8 mouse cellular contexts compared by ENCODE assay signal in genomic region chr12:112999569-113000293, GRCm38 (mm10). TPM values are rescaled to one million over a fixed set of nuclear protein-coding genes. Genes with fewer than 3 reads are reported as not detected.
DNase-seq lines count a peak whose midpoint lies in the region; ATAC-seq and TF ChIP-seq lines count a peak whose summit lies in the region.

No protein-coding gene starts in this region.

- intact Hi-C loops in gastrocnemius, adult 2 months (cut with DNase I): no loop called here

- no peaks in the 10 kb centered on the region for H3K36me3 ChIP-seq in hindbrain, embryonic 16.5 days (ENCODE audit: control insufficient read depth, insufficient read depth, low read length)
- H3K36me3 ChIP-seq in midbrain, embryonic 14.5 days (ENCODE audit: control insufficient read depth, insufficient read depth, low read length): peaks cover 8% of the 10 kb centered on the region; the same call in 1 of the 2 replicates

- H3K9me3 ChIP-seq in hindbrain, embryonic 16.5 days (ENCODE audit: control insufficient read depth, low read length): no peaks in the 10 kb centered on the region
- H3K9me3 ChIP-seq in midbrain, embryonic 14.5 days (ENCODE audit: control insufficient read depth, low read length): no peaks in the 10 kb centered on the region

- H3K4me2 ChIP-seq in hindbrain, embryonic 16.5 days (ENCODE audit: low read length): peak overlapping the region; percentile 84
- H3K4me2 ChIP-seq in midbrain, embryonic 14.5 days (ENCODE audit: low read length): peak overlapping the region; percentile 92

- ATAC-seq in hindbrain, embryonic 16.5 days: no peak; the same call in 1 of the 2 replicates
- no peak for ATAC-seq in midbrain, embryonic 14.5 days (ENCODE audit: low FRiP score, low TSS enrichment)

- no peak for DNase-seq in gastrocnemius, adult 2 months
- DNase-seq in gastrocnemius, adult 18-20 months (ENCODE audit: low spot score): no peak
- DNase-seq in thymus, postnatal 25 days: peak; percentile 25
- DNase-seq in thymus, postnatal 4 days: no peak
- peak; percentile 25 for DNase-seq in midbrain, embryonic 14.5 days
- DNase-seq in natural killer cell, adult 2 months (ENCODE audit: low spot score in 2 of 2): no peak
- DNase-seq in urinary bladder, postnatal 14 days (ENCODE audit: low spot score): no peak

- no peak for TF ChIP-seq CTCF in gastrocnemius, adult 2 months (IDR thresholded peaks at IDR 0.05)

- peaks cover 21% of the 10 kb centered on the region for H3K4me1 ChIP-seq in hindbrain, embryonic 16.5 days (ENCODE audit: control insufficient read depth, insufficient read depth, low read depth, low read length)
- H3K4me1 ChIP-seq in midbrain, embryonic 14.5 days (ENCODE audit: control insufficient read depth, insufficient read depth, low read length): peaks cover 21% of the 10 kb centered on the region; the same call in 1 of the 2 replicates

- H3K4me3 ChIP-seq in gastrocnemius, adult 2 months: peak overlapping the region; percentile 100
- peak overlapping the region; percentile 81 for H3K4me3 ChIP-seq in hindbrain, embryonic 16.5 days (ENCODE audit: low read length)
- H3K4me3 ChIP-seq in midbrain, embryonic 14.5 days (replicated peaks; ENCODE audit: low read depth, low read length): peak overlapping the region; percentile 81

- H3K9ac ChIP-seq in hindbrain, embryonic 16.5 days (ENCODE audit: low read depth, low read length): peak overlapping the region; percentile 94
- H3K9ac ChIP-seq in midbrain, embryonic 14.5 days (replicated peaks; ENCODE audit: low read length): peak overlapping the region; percentile 85

- H3K27ac ChIP-seq in gastrocnemius, adult 2 months: peak overlapping the region; percentile 99
- H3K27ac ChIP-seq in hindbrain, embryonic 16.5 days (ENCODE audit: low read depth, low read length): peak overlapping the region; percentile 90
- peak overlapping the region; percentile 94 for H3K27ac ChIP-seq in midbrain, embryonic 14.5 days (replicated peaks; ENCODE audit: low read depth, low read length)

- no peaks in the 10 kb centered on the region for H3K27me3 ChIP-seq in hindbrain, embryonic 16.5 days (replicated peaks; ENCODE audit: control insufficient read depth, insufficient read depth, low read length)
- H3K27me3 ChIP-seq in midbrain, embryonic 14.5 days (ENCODE audit: control insufficient read depth, insufficient read depth, low read length): no peaks in the 10 kb centered on the region

- under 1% methylated on average over 55 of the region's 56 CpGs for WGBS in hindbrain, embryonic 16.5 days
- 1% methylated on average over 56 of the region's 56 CpGs for WGBS in midbrain, embryonic 14.5 days

RNA-seq across cellular contexts. Expression of gene Brf1, which starts 0.8 kb away (rescaled TPM):
- total RNA-seq in gastrocnemius, adult 2 months (2021): 10 to 100 TPM; 20.8 to 21.5 TPM
- total RNA-seq in gastrocnemius, adult 18-20 months (2021): 10 to 100 TPM; 17.8 to 18.5 TPM
- polyA plus RNA-seq in hindbrain, embryonic 16.5 days (2015; fragmentation: Nextera tagmentation; extraction: Ambion mirVana): 40.5 and 43.1 TPM in 2 replicates
- polyA plus RNA-seq in midbrain, embryonic 14.5 days (2014; fragmentation: Nextera tagmentation; extraction: Ambion mirVana): 37.7 and 55.1 TPM in 2 replicates

RNA-seq across cellular contexts. Expression of gene Pacs2, which starts 14.6 kb away (rescaled TPM):
- 10 to 100 TPM; 35.9 to 41.0 TPM for total RNA-seq in gastrocnemius, adult 2 months (2021)
- 10 to 100 TPM; 33.7 to 35.0 TPM for total RNA-seq in gastrocnemius, adult 18-20 months (2021)
- 20.4 and 27.8 TPM in 2 replicates for polyA plus RNA-seq in hindbrain, embryonic 16.5 days (2015; fragmentation: Nextera tagmentation; extraction: Ambion mirVana)
- 28.7 and 32.5 TPM in 2 replicates for polyA plus RNA-seq in midbrain, embryonic 14.5 days (2014; fragmentation: Nextera tagmentation; extraction: Ambion mirVana)

RNA-seq across cellular contexts. Expression of gene Btbd6, which starts 23.4 kb away (rescaled TPM):
- total RNA-seq in gastrocnemius, adult 2 months (2021): 10 to 100 TPM; 13.3 to 20.6 TPM
- 10 to 100 TPM; 19.6 to 20.4 TPM for total RNA-seq in gastrocnemius, adult 18-20 months (2021)
- polyA plus RNA-seq in hindbrain, embryonic 16.5 days (2015; fragmentation: Nextera tagmentation; extraction: Ambion mirVana): 54.3 and 55.8 TPM in 2 replicates
- polyA plus RNA-seq in midbrain, embryonic 14.5 days (2014; fragmentation: Nextera tagmentation; extraction: Ambion mirVana): 49.8 and 54.3 TPM in 2 replicates

RNA-seq across cellular contexts. Expression of gene Nudt14, which starts 57.8 kb away (rescaled TPM):
- total RNA-seq in gastrocnemius, adult 2 months (2021): 1 to 10 TPM; 5.4 to 7.9 TPM
- 1 to 10 TPM; 6.5 to 7.6 TPM for total RNA-seq in gastrocnemius, adult 18-20 months (2021)
- polyA plus RNA-seq in hindbrain, embryonic 16.5 days (2015; fragmentation: Nextera tagmentation; extraction: Ambion mirVana): 54.2 and 57.3 TPM in 2 replicates
- 53.2 and 59.4 TPM in 2 replicates for polyA plus RNA-seq in midbrain, embryonic 14.5 days (2014; fragmentation: Nextera tagmentation; extraction: Ambion mirVana)

Comparison
In these comparisons a context has a peak if more than half of its experiments do, and no peak if none do; other contexts are left out.
1. DNase-seq: peak in thymus, postnatal 25 days (single experiment) and midbrain, embryonic 14.5 days (single experiment); none in gastrocnemius, adult 2 months (single experiment), gastrocnemius, adult 18-20 months (single experiment), thymus, postnatal 4 days (single experiment), natural killer cell, adult 2 months (0 of 2) and urinary bladder, postnatal 14 days (single experiment).
2. Peak in every context shown above with its lines, with median percentiles within 50 percentile points of each other: H3K27ac ChIP-seq and H3K4me3 ChIP-seq.